Mouse (Mus musculus) spleen, postnatal 4 days (tissue): ENCODE results near the gene Atxn1.

ENCODE experiments used
- DNase-seq, 2 experiments: peaks; one replicate each; pipeline ENCODE4 v3.0.0; 2022; ENCODE audit warnings: low spot score in 2 of 2

Gene Atxn1

GRCm38 (mm10) chr13:45726181-45726580, 238.6 kb downstream of the Atxn1 start:
- DNase-seq = no peak

GRCm38 (mm10) chr13:45724507-45725259, 240.1 kb downstream of the Atxn1 start:
- DNase-seq = no peak

- no peak for DNase-seq
Observed at GRCm38 (mm10) chr13:45722885-45723284, 241.9 kb downstream of the Atxn1 start.

GRCm38 (mm10) chr13:45721621-45722020, 243.2 kb downstream of the Atxn1 start:
- DNase-seq = no peak

- no peak for DNase-seq
Observed at GRCm38 (mm10) chr13:45718850-45719249, 246.0 kb downstream of the Atxn1 start.

- no peak for DNase-seq
Observed at GRCm38 (mm10) chr13:45715583-45716180, 249.1 kb downstream of the Atxn1 start.

- no peak for DNase-seq
Observed at GRCm38 (mm10) chr13:45710041-45710440, 254.8 kb downstream of the Atxn1 start.

- DNase-seq = no peak
Observed at GRCm38 (mm10) chr13:45709402-45709801, 255.4 kb downstream of the Atxn1 start.

- no peak for DNase-seq
Observed at GRCm38 (mm10) chr13:45701296-45701790, 263.5 kb downstream of the Atxn1 start.

GRCm38 (mm10) chr13:45698982-45699381, 265.8 kb downstream of the Atxn1 start:
- no peak for DNase-seq

GRCm38 (mm10) chr13:45696009-45696408, 268.8 kb downstream of the Atxn1 start:
- no peak for DNase-seq

GRCm38 (mm10) chr13:45694921-45695437, 269.8 kb downstream of the Atxn1 start:
- DNase-seq = no peak

- DNase-seq = no peak
Observed at GRCm38 (mm10) chr13:45693953-45694352, 270.9 kb downstream of the Atxn1 start.

- DNase-seq = no peak
Observed at GRCm38 (mm10) chr13:45693534-45693933, 271.3 kb downstream of the Atxn1 start.

- no peak for DNase-seq
Observed at GRCm38 (mm10) chr13:45693126-45693525, 271.7 kb downstream of the Atxn1 start.

GRCm38 (mm10) chr13:45692440-45692839, 272.4 kb downstream of the Atxn1 start:
- no peak for DNase-seq

GRCm38 (mm10) chr13:45690426-45690825, 274.4 kb downstream of the Atxn1 start:
- no peak for DNase-seq

- no peak for DNase-seq
Observed at GRCm38 (mm10) chr13:45688864-45689263, 275.9 kb downstream of the Atxn1 start.

- DNase-seq = no peak
Observed at GRCm38 (mm10) chr13:45687581-45687980, 277.2 kb downstream of the Atxn1 start.

- no peak for DNase-seq
Observed at GRCm38 (mm10) chr13:45686309-45686582, 278.6 kb downstream of the Atxn1 start.

GRCm38 (mm10) chr13:45685575-45686308, 279.1 kb downstream of the Atxn1 start:
- no peak for DNase-seq

- DNase-seq = no peak
Observed at GRCm38 (mm10) chr13:45684891-45685311, 279.9 kb downstream of the Atxn1 start.

- no peak for DNase-seq
Observed at GRCm38 (mm10) chr13:45683991-45684390, 280.8 kb downstream of the Atxn1 start.
